Mouse (Mus musculus) fibroblast of lung, adult 2 months (primary cell): ENCODE data around the gene Gm11554.
"Not testable (repeated sequence)": the region's sequence is repeated elsewhere in the genome, so short reads cannot be mapped to it uniquely, and the experiment has no call there.

Experiments used
- DNase-seq: peaks from one replicate; pipeline ENCODE4 v3.0.0-alpha.2; 2011; ENCODE audit warnings: low read depth

Gene Gm11554

GRCm38 (mm10) chr11:99804346-99804745 lies at the start of gene Gm11554:
Gene Gm11554, minus strand, starts transcription at chr11:99804446.
- not testable (repeated sequence) for DNase-seq

DNA sequence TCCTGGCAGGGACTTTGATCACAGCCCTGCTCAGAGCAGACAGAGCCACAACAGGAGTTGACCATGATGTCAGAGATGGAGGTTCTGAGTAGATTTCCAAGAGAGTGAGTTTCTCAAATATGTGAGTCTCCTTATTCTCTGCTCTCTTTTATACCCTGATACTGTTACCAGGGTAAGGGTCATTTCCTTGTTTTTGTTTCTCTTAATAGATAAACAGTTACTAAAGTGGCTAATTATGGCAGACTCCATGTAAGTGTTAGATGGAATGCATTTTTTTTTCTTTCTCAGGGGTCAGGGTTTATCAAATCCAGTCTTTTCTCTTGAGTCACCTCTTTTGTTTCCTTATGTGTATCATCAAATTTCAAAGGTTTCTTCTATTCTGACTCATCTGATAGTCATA lies 47.3 kb upstream of the Gm11554 start, which contains the start of gene Krtap4-16:
Krtap4-16 (minus strand) TSS at position 101 of the 400 bp plus-strand sequence.
- DNase-seq, result no peak

GRCm38 (mm10) chr11:99846746-99847145 lies 42.5 kb upstream of the Gm11554 start:
- DNase-seq, result no peak

DNA sequence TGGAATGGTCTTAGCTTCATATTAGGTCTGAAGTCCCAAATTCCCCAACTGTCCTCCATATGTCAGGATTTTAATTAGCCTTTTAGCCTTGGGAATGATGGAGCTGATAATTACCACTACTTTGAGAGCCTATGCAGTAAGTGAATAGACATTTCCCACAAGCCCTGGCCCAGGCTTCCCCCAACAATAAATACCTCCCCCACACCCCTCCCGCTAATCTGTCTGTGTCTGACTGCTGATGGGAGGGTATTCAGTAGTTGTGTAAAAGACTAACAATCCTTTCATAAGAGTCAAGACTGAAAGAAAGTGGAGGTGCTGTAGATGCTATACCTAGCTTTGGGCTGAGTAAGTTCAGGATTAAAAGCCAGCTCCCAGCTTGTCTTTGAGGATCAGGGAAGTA lies 37.9 kb upstream of the Gm11554 start:
- no peak for DNase-seq

DNA sequence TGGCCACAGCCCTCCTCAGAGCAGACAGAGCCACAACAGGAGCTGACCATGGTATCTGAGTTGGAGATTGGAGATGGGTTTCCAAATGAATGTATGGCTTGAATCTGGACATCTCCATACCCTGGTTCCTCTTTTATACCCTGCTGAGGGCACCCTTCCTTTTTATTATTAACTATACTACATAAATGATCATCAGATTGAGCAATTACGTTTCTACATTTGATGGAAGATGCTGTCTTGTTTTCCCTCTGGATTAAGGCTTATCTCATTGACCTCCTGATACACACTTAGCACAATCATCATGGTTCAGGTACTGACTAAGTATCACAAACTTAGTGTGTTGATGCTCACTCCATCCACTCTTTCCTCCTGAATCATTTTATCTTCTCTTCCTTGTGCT lies 33.7 kb upstream of the Gm11554 start, which contains the start of gene 2300003K06Rik:
2300003K06Rik (minus strand) TSS at position 101 of the 400 bp plus-strand sequence.
- no peak for DNase-seq

GRCm38 (mm10) chr11:99815566-99815965 lies 11.3 kb upstream of the Gm11554 start, which contains the start of gene Gm11564:
Gene Gm11564, minus strand, starts transcription at chr11:99815666.
- DNase-seq, result not testable (repeated sequence)

DNA sequence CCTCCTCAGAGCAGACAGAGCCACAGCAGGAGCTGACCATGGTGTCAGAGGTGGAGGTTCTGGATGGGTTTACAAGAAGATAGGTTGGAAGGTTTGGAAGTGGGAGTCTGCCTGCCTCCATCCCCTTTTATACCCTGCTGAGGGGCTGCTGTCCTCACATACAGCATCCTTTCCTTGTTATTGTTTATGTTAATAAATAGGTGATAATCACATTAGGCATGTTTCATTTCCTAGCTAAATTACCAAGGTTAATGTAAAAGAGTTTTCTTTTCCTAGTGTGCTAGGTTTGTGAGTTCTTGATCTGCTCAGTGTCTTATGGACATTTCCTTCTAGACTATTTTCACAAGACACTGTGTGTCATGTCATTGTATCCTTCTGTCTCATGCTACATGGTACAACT lies 5.5 kb upstream of the Gm11554 start, which contains the start of gene Krtap4-13:
Krtap4-13 (minus strand) TSS at position 101 of the 400 bp plus-strand sequence.
- DNase-seq, result not testable (repeated sequence)

- not testable (repeated sequence) for DNase-seq
Observed at GRCm38 (mm10) chr11:99798832-99799231, 5.4 kb downstream of the Gm11554 start, which contains the start of gene Gm11569. Gene Gm11569, minus strand, starts transcription at chr11:99798932.

DNA sequence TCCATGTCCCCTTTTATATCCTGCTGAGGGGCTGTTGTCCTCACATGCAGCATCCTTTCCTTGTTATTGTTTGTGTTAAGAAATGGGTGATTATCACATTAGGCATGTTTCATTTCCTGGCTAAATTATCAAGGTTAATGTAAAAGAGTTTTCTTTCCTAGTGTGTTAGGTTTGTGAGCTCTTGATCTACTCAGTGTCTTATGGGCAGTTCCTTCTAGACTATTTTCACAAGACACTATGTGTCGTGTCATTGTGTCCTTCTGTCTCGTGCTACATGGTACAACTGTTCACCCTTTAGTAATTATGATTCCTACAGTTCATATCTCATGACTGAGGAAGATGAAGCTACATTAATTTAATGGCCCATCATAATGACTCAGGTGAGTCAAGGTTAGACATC lies 10.9 kb downstream of the Gm11554 start, which contains the start of gene Gm11596:
Gm11596 (minus strand) TSS at position 101 of the 400 bp plus-strand sequence.
- DNase-seq, result no peak

DNA sequence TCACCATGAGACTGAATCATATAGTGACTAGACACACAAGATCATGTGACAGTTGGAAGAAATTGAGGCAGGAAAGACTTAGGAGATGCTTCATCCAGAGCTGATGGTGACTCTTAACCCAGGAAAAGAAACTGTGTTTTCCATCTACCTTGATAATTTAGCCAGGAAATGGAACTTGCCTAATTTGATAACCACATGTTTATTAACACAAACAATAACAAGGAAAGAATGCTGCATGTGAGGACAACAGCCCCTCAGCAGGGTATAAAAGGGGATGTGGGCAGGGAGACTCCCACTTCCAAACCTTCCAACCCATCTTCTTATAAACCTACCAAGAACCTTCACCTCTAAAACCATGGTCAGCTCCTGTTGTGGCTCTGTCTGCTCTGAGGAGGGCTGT lies 19.3 kb downstream of the Gm11554 start, which contains the start of gene Krtap4-9:
Krtap4-9 (plus strand) TSS at position 301 of the 400 bp plus-strand sequence.
- not testable (repeated sequence) for DNase-seq

- no peak for DNase-seq
Observed at GRCm38 (mm10) chr11:99780604-99781003, 23.6 kb downstream of the Gm11554 start, which contains the start of gene Krtap4-8. Gene Krtap4-8, minus strand, starts transcription at chr11:99780704.

DNA sequence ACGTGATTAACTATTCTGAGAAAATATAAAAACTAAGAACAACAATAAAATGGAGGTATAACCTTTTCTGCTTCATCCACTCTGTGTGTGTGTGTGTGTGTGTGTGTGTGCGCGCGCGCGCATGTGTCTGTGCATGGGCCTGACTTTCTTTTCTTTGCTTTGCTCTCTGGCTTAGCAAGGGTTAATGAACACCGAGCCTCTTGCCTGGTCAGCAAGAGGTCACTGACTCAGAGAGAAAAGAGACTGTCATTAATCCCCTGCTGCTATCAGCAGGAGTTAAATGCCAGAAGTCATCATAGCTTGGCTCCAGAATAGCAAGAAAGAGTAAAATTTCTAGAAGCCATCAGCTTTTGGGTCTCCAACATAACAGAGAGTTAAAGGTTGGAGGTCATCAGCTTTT lies 25.8 kb downstream of the Gm11554 start:
- no peak for DNase-seq

DNA sequence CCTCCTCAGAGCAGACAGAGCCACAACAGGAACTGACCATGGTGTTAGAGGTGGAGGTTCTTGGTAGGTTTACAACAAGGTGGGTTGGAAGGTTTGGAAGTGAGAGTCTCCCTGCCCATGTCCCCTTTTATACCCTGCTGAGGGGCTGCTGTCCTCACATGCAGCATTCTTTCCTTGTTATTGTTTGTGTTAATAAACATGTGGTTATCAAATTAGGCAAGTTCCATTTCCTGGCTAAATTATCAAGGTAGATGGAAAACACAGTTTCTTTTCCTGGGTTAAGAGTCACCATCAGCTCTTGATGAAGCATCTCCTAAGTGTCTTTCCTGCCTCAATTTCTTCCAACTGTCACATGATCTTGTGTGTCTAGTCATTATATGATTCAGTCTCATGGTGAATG lies 31.4 kb downstream of the Gm11554 start, which contains the start of gene Gm11595:
Gm11595 (minus strand) TSS at position 101 of the 400 bp plus-strand sequence.
- DNase-seq, result not testable (repeated sequence)

GRCm38 (mm10) chr11:99768410-99768809 lies 35.8 kb downstream of the Gm11554 start:
- DNase-seq, result no peak

GRCm38 (mm10) chr11:99758877-99759276 lies 45.4 kb downstream of the Gm11554 start:
- DNase-seq, result no peak
